Mouse (Mus musculus) layer of hippocampus, postnatal 25 days (tissue): ENCODE data around the gene D17Wsu92e. TPM values are rescaled to one million over a fixed set of nuclear protein-coding genes. Genes with fewer than 3 reads are reported as not detected.

ENCODE experiments used
- DNase-seq, 2 experiments: peaks; one replicate each; pipeline ENCODE4 v3.0.0; 2022; ENCODE audit warnings: mixed read lengths in 2 of 2, low spot score in 1 of 2; ENCODE audit errors: extremely low spot score in 1 of 2
- total RNA-seq, 2 experiments: library from RNA; stranded (reverse); gene quantifications; 2 replicates each; pipeline ENCODE4 v1.2.3; 2021

Gene D17Wsu92e
- total RNA-seq, 2 experiments from 2014 or later: 173 to 183 TPM

DNA sequence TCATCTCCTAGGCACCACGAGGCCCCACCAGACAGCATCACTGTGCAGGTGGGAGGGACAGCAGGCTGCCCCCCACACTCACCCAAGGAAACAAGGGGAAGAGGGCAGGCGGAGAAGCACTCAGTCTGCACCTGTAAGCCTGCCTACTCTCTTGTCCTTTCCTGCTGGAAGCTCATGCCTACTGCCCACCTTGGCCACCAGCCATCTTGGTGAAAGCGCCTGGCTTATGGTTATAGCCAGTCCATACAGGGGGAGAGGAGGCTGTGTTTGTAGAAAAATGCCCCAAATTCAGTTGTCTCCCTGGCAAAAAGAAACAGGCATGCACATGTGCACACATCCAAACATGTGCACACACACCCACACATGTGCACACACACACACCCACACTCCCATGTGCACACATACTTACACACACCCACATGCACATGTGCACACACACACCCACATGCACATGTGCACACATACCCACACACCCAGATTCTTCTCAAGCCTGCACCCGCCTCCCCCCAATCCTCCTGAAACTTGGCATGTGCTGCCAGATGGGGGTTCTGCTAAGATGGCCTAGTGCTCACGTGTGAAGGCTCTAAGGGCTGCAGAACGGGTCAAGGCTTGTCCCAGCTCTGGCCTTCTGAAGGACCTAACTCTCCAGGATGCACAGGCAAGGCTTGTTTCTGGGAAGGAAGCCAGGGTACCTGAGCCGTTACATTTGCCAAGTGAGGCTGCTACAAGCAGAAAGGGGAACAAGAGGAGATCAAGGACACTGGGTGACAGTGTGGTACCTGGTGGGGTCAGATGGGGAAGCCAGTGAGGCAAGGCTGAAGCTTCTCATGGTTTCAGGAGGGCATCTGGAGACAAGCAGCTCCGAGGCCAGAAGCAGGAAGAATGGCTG lies 68.9 kb downstream of the D17Wsu92e start:
- no peak for DNase-seq

DNA sequence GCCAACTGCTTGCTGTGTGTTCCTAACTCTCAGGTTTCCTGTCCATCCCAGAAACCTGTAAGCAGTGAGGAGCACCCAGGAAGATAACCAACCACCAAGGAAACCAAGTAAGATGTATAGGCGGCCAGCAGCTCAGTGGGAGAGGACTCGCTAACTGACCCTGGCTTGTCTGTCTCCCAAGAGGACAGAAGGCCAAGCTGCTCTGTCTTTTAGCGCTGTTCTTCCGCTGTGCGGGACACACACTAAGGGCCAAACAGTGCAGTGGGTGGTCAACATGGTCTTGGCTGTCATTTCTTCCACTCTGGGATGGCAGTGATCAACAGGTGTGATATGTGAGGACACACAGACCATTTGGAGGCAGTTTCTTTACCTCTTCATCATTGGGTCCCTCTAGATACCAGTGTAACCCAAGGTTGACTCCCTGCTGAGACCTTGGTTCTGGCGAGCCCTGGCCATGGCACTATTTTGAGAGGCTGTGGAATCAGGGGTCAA lies 70.0 kb downstream of the D17Wsu92e start:
- DNase-seq: no peak

DNA sequence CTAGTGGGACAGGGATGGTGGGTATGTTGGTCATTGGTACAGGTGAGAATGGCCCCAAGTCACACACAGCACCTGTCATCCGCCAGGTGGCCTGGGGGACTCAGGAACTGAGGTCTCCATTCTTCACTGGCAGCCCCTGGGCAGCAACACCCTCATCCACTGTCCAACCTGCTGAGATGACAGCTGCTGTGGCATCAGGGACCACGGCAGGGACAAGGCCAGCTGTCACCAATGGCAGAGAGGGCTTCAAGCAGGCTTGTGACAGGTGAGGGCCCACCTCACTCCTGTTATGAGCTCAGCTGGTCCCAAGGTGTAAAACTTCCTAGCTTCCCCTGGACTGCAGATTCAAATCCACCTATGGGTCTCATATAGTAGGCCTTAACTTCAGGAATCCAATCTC lies 72.3 kb downstream of the D17Wsu92e start:
- no peak for DNase-seq

DNA sequence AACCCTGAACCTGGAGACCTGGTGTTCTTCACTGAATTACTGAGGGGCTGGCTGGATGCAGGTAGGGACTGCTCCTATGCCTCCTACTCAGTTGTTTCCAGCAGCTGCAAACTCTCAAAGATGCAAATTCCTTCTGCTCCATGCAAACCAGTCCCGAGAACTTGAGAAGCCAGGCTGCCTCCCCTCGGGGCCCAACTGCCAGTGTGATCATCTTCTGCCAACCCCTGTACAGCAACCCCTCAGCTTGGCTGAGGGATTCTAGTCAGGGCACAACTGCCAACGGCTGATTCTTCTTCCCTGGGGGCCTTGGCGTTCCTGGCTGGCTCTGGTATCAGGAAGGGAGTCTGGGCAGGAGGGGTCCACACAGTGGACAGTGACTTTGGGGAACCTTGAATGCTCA lies 74.0 kb downstream of the D17Wsu92e start:
- no peak for DNase-seq

DNA sequence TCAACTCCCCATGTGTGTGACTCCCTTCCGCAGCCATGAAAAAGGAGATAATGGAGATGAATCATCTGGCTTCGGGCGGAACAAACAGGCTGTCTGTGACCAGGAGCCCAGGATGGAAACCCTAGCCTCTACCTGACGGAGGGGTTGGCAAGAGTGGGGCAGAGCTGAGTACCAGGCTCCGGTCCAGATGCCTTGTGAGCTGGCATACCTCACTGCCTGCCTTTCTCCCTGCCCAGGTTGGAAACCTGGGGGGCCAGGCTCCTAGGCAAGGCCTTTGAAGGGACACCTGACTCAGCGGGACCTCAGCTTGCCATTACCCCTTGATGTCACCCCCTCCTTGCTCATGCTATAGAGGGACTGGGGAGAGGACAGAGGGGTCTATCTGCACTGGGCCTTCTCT lies 79.5 kb downstream of the D17Wsu92e start:
- DNase-seq: no peak

DNA sequence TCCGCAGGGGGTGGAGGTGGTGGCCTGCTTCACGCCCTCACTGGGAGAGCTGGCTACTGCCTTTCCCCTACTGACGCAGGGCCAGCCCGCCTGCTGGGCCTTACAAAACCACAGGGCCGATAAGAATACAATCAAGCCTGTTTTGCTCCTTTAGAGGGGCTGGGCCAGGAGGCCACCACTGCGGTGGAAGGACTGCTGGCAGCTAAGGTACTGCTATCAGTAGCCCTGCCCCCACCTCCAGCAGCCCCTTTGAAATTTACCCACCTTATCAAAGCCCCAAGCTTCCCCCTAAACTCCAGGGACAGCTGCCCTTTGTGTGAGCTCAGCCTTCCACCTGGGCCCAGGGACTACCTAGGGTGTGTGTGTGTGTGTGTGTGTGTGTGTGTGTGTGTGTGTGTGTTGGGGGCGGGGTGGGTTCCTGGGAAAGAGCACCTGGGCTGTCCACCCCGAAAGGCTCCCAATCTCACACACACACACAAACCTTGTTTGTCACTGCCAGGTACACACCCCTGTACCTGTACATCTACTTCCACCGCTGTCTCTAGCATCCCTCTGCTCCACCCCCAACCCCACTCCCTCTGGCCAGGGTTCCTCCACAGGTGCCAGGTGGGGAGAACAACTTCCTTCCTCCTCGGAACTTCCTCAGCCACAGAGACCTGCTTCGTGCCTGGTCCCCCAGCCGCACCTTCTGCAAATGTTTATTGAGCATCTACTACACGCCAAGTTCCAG lies 85.9 kb downstream of the D17Wsu92e start:
- DNase-seq: no peak

DNA sequence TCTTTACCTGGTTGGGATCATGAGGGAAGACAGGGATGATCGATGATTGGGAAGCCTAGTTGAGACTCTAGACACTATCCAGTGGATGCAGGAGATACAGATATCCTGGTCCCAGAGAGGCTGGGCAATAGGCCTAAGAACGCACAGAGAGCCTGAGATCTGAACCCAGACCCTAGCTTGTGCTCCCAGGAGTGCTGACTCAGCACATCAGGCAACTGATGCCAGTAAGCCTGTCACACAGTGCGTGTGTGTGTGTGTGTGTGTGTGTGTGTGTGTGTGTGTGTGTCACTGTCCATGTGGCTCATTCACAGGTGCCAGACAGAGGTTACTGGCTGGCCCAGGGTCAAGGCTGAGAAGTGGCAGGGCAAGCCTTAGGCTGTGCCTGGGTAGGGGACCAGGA lies 87.8 kb downstream of the D17Wsu92e start:
- no peak for DNase-seq

DNA sequence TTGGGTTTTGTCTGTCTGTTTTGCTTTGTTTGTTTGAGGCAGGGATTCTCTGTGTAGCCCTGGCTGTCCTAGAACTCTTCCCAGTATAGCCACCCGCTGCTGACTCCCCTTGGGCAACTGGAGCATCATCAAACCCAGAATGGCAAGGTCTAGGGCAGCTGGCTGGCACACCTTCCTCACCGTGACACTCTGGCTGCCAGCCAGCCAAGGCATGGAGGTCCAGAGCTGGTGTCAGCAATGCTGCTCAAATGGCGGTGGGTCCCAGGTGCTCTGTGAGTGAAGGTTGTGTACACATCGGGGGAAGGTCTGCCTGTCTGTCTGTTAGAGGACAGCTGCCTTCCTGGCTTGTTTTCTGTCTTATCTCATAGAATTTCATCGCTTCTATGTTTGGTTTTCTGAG lies 88.3 kb downstream of the D17Wsu92e start:
- DNase-seq: no peak

DNA sequence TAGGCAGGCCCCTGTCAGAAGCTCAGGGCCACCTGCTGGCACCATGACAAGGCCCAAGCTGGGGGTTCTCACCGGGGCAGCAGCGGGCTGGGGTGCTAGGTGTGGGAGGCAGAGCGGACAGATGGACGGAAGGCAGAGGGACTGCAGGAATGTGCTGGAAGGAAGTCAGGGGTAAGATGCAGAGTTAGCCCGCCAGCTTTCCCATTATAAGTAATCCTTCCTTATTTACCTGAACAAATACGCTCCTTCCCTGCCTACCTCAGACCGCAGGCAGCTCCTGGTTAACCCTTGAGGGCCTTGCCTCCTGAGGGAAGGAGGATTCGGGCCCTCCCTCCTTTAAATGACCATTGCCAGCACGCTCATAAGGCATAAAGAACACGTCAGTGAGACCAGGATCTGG lies 91.7 kb downstream of the D17Wsu92e start, which contains the start of gene Spdef:
TSS of gene Spdef (minus strand) at position 186 of the 400 bp plus-strand sequence.
- DNase-seq: no peak

DNA sequence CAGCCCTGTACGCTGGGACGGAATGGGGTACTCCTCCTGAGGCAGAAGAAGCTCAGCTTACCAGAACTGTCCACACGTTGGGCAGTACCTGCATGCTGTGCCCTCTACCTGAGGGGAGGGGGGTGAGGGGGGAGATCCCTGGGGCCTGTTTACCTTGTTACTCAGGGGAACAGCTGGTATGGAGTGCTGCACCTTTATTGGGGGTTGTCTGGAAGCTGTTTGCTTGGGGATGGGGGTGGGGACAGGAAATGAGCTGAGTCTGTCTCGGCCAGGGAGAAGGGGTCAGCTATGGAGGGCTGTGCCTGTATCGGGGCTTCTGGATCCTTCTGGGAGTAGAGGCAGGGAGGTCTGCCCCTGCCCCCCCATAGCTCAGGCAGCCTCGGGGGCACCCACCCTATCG lies 93.9 kb downstream of the D17Wsu92e start:
- DNase-seq: no peak

DNA sequence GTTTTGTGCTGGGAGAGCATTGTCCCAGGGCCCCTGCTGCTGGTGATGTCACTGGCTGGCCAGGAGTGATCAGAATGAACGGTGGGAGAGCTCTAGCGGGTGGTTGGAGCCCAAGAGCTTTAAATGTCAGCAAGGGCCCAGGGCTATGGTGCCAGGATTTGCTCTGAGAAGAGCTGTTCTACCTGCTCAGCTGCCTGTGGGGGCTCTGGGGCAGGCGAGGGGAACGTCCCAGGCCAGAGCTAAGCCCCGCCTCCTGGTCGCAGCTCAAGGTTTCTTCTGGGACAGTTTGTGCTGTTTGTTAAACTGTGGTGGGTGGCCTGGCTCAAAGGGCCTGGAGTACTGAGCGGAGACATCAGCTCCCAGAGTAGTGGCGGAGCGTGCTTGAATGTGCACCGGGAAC lies 95.0 kb downstream of the D17Wsu92e start:
- DNase-seq: no peak

DNA sequence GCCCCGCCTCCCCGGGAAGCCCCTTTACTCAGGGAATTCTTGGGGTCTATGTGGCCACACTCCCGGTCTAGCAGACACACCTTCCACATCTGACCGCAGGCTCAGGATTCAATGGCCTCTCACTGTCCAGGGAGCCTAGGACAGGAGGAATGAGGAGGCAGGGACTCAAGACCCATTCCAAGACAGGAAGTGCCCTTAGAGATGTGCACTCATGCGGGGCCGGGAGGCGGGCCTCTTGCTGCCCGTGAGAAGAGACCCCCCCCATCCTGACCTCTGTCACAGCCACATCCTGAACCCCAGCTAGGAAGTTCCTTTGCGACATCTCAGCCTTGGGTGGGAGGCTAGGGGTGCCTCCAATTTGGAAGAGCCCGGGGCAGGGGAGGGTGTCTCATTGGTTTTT lies 95.4 kb downstream of the D17Wsu92e start:
- DNase-seq: no peak

DNA sequence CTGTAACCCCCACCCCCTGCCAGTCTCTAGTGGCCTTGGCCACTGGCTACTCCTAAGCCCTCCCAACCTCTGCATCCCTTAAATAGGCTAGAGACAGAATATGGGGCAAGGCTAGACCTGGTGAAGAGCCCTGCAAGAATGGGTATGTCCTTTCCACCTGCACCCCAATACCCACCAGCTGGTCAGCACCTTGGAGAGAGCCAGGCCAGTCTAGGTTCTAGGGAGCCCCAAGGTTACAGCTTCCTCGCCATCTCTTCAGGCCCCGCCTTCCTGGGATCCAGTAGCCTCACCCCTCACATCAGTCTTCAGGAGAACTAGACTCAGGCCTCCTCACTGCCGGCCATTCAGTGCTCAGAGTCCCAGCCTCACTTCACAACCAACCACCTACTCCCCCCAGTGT lies 96.1 kb downstream of the D17Wsu92e start:
- no peak for DNase-seq

DNA sequence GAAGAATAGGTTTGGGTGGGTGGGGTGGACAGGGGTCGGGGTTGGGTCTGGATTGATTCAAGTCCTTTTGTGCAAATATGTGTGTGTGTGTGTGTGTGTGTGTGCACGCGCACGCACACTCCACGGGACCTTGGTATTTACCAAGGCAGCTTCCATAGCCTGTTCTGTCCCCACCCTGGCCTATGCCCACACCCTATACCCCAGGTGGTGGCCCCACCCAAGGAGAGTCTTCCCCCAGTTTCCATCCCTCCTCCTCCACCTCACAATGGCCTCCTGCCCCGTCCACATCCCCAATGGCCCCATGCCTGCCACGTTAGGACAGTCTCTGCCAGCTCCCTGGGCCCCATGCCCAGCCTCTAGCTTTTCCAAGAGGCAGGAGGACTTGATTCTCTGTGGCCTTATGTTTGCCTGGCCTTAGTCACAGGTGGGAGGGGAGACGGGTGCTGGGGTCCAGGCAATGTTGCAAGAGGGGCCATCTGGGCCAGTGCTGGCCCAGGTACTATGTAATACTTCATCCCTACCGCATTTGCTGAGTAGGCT lies 99.3 kb downstream of the D17Wsu92e start:
- peak in 1 of 2 experiments; percentile 53 for DNase-seq

DNA sequence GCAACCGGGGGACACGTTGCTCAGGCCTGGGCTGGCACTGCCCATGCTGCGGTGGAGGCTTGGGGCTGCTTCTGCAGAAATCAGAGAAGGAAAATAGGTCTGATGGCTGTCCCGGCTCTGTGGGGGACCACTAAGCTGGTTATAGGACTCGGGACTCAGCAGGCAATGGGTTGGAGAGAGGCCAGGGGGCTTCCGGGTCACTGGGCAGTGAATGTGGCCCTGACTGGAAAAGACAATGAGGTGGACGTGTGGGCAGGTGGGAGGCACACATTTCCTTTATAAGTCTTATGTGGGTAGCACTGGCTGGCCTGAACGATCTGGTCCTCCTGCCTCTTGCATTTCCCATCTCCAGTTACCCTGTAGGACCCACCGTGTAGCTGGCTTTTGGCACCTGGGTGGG lies 100.1 kb downstream of the D17Wsu92e start:
- DNase-seq: no peak

DNA sequence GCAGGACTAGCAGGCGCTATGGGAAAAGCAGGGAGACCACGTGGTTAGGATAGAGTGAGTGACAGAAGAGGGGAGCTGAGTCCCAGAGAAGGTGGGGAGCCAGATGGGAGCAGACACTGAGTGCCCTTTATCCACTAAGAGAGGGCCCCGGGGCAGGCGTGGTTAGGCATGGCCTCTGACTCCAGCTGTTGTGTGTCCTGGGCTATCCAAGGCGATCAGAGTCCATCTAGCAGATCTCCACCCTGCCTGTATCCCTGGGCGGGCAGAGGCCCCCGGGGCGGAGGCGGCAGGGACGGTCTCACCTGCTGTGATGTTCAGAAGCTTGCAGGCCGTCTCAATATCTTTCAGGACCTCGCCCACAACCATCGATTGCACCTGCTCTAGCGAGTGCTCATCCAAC lies 100.8 kb downstream of the D17Wsu92e start:
- DNase-seq: no peak

DNA sequence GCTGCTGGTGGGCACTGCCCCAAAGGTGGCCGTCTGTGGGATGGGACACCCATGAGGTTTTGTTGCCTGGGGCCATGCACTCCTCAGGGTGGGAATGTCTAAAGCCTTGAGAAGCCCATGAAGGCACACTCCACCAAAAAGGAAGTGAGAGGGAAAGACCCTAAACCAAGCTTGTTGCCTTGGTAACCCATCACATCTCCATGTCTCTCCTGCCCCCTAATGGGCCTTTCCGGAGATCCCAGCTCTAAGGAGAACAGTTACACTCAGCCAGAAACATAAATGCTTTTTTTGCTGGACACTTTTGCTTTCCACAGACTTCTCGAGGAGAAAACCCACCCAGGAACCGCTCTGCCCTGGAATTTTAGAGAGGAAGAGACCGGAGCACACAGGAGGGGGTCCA lies 102.2 kb downstream of the D17Wsu92e start:
- no peak for DNase-seq

DNA sequence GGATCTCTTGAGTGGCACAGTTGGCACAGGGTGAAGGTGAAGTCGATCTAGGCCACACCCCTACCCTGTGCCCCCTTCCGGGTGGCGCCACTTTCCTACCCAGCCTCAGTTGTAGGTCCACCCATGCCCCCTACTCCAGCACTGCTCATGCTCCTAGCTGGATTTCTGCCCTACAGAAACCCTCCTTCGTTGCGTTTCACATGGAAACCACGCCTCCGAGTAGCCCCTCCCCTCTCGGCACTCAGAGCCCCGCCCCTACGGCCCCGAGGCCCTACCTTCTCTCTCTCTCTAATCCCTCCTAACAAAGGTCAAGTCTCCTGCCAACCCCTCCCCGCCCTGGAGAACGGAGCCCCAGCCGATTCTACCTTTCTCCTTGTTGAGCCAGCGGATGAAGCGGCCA lies 103.6 kb downstream of the D17Wsu92e start:
- no peak for DNase-seq

DNA sequence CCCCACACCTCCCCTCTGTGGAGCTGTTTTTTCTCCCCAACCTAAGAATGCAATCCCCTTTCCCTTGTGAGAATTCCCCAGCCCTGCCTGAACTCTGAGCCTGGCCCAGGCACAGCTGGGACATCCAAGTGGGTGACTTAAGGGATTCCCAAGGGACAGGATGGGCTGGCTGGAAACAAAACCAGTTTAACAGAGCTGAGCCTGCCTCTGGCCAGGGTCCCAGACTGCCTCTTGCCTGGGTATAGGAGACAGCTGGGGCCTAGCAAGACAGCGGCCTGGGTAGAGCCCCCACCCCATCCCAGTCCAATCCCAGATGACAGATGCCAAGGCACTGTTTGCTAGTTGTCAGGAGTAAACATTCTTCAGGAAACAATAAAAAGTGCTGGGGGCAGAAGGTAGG lies 107.6 kb downstream of the D17Wsu92e start:
- DNase-seq: no peak

DNA sequence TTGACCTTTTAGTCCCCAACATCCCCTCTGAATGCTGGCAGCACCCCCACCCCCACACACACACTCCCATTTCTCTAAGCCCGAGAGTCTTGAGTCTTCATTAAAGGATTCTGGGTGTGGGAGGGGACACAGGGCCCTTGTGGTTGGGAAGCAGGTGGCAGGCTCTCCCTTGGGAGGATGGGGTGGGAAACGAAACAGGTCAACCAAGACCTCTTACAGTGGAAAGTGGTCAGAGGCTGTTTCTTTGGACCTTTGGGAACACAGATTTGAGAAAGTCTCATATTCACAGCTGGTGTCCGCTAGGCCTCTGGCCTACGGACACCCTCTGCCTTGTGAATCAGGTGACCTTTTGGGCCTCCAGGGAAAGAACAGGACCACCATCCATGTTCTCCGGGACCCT lies 110.8 kb downstream of the D17Wsu92e start:
- no peak for DNase-seq

DNA sequence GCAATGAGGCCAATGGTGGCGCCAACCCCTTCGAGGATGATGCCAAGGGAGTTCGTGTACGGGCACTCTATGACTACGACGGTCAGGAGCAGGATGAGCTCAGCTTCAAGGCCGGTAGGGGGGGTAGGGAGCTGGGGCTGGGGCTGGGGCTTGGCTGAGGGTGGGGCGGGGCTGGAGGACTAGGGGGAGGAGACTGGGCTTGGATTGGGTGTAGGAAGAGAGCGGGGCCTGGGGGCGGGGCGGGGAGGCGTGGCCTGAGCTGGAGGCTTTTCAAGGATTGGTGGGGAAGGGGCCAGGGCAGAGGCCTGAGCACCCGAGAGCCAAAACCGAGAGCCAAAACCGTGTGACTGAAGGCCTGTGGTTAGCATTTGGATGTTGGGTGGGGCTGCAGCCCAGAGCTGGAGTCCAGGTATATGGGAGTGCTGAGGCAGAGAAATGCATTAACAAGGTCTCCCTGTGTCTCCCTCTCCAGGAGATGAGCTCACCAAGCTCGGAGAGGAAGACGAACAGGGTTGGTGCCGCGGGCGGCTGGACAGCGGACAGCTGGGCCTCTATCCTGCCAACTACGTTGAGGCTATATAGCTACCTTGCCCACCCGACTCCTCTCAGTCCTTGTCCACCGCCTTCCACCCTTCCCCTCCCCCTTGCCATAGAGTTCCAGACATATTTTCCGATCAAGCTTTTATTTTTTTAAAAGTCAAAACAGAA lies 112.3 kb downstream of the D17Wsu92e start:
- no peak for DNase-seq
